Mouse (Mus musculus) embryo, embryonic 10 days (tissue): ENCODE results near the gene Bsph1.
"Not testable (repeated sequence)": the region's sequence is repeated elsewhere in the genome, so short reads cannot be mapped to it uniquely, and the experiment has no call there.

ENCODE experiments used
- DNase-seq: peaks from one replicate; pipeline ENCODE4 v3.0.0-alpha.2; 2015; ENCODE audit warnings: low spot score

Bsph1 gene

DNA sequence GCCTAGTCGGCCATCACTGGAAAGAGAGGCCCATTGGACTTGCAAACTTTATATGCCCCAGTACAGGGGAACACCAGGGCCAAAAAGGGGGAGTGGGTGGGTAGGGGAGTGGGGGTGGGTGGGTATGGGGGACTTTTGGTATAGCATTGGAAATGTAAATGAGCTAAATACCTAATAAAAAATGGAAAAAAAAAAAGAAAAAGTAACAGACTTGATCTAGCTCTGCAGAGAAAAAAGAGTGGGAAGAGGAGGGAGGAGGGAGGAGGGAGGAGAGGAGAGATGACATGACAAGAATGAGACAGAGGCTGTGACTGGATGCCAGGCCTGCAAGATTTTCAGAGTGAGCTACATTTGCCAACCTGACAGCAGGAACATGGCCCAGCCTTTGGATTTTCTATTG is at the start of gene Bsph1:
TSS of gene Bsph1 (plus strand) at position 301 of the 400 bp plus-strand sequence.
- not testable (repeated sequence) for DNase-seq

GRCm38 (mm10) chr7:13511539-13511938 is 60.9 kb downstream of the Bsph1 start:
- DNase-seq, result no peak
